Mouse (Mus musculus) neural tube, embryonic 11.5 days (tissue): ENCODE data around the gene Olfr152. TPM values are rescaled to one million over a fixed set of nuclear protein-coding genes. Genes with fewer than 3 reads are reported as not detected.

Source experiments
- polyA plus RNA-seq: library from polyadenylated mRNA; unstranded; fragments of >200 nt; fragmentation: Nextera tagmentation; extraction: Ambion mirVana; gene quantifications from 2 replicates; pipeline ENCODE4 v1.2.1, GENCODE M21; 2014

The Olfr152 gene
- polyA plus RNA-seq, 1 experiment from 2014 or later, result not detected

Other genes with a start within 250 kb of the Olfr152 start
- gene Olfr153, start 247.7 kb upstream of the Olfr152 start, polyA plus RNA-seq, result not detected in 2 replicates
- gene Olfr1128, start 233.9 kb upstream of the Olfr152 start, polyA plus RNA-seq, result not detected in 2 replicates
- gene Olfr1129, start 205.6 kb upstream of the Olfr152 start, polyA plus RNA-seq, result not detected in 2 replicates
- not detected in 2 replicates for gene Olfr1130, start 173.3 kb upstream of the Olfr152 start, polyA plus RNA-seq
- not detected in 2 replicates for gene Olfr1131, start 152.4 kb upstream of the Olfr152 start, polyA plus RNA-seq
- gene Olfr1132, start 141.9 kb upstream of the Olfr152 start, polyA plus RNA-seq, result not detected in 2 replicates
- gene Olfr1133, start 132.1 kb upstream of the Olfr152 start, polyA plus RNA-seq, result not detected in 2 replicates
- gene Olfr1134, start 121.0 kb upstream of the Olfr152 start, polyA plus RNA-seq, result not detected in 2 replicates
- gene Olfr1135, start 105.8 kb upstream of the Olfr152 start, polyA plus RNA-seq, result not detected in 2 replicates
- not detected in 2 replicates for gene Olfr1136, start 85.5 kb upstream of the Olfr152 start, polyA plus RNA-seq
- not detected in 2 replicates for gene Olfr1137, start 66.3 kb upstream of the Olfr152 start, polyA plus RNA-seq
- not detected in 2 replicates for gene Olfr1138, start 39.5 kb upstream of the Olfr152 start, polyA plus RNA-seq
- not detected in 2 replicates for gene Olfr1140, start 35.7 kb upstream of the Olfr152 start, polyA plus RNA-seq
- not detected in 2 replicates for gene Olfr1141, start 25.5 kb upstream of the Olfr152 start, polyA plus RNA-seq
- gene Olfr1143, start 21.1 kb downstream of the Olfr152 start, polyA plus RNA-seq, result not detected in 2 replicates
- gene Olfr1145, start 30.3 kb downstream of the Olfr152 start, polyA plus RNA-seq, result not detected in 2 replicates
- gene Olfr1148, start 51.0 kb downstream of the Olfr152 start, polyA plus RNA-seq, result not detected in 2 replicates
- gene Olfr1150-ps1, start 64.5 kb downstream of the Olfr152 start, polyA plus RNA-seq, result not detected in 2 replicates
- gene Olfr1151, start 76.4 kb downstream of the Olfr152 start, polyA plus RNA-seq, result not detected in 2 replicates
- not detected in 2 replicates for gene Olfr1152, start 87.0 kb downstream of the Olfr152 start, polyA plus RNA-seq
- gene Olfr1153, start 115.5 kb downstream of the Olfr152 start, polyA plus RNA-seq, result not detected in 2 replicates
- gene Olfr1154, start 125.7 kb downstream of the Olfr152 start, polyA plus RNA-seq, result not detected in 2 replicates
- gene Olfr1155, start 165.7 kb downstream of the Olfr152 start, polyA plus RNA-seq, result not detected in 2 replicates
- not detected in 2 replicates for gene Olfr1156, start 173.6 kb downstream of the Olfr152 start, polyA plus RNA-seq
- gene Olfr1157, start 188.8 kb downstream of the Olfr152 start, polyA plus RNA-seq, result not detected in 2 replicates
- not detected in 2 replicates for gene Olfr74, start 195.2 kb downstream of the Olfr152 start, polyA plus RNA-seq
- not detected in 2 replicates for gene Olfr1158, start 210.6 kb downstream of the Olfr152 start, polyA plus RNA-seq
- gene Olfr1160, start 228.8 kb downstream of the Olfr152 start, polyA plus RNA-seq, result not detected in 2 replicates
- gene Olfr1161, start 243.3 kb downstream of the Olfr152 start, polyA plus RNA-seq, result not detected in 2 replicates